Mouse (Mus musculus): ENCODE results near the gene Tssk2.

DNA sequence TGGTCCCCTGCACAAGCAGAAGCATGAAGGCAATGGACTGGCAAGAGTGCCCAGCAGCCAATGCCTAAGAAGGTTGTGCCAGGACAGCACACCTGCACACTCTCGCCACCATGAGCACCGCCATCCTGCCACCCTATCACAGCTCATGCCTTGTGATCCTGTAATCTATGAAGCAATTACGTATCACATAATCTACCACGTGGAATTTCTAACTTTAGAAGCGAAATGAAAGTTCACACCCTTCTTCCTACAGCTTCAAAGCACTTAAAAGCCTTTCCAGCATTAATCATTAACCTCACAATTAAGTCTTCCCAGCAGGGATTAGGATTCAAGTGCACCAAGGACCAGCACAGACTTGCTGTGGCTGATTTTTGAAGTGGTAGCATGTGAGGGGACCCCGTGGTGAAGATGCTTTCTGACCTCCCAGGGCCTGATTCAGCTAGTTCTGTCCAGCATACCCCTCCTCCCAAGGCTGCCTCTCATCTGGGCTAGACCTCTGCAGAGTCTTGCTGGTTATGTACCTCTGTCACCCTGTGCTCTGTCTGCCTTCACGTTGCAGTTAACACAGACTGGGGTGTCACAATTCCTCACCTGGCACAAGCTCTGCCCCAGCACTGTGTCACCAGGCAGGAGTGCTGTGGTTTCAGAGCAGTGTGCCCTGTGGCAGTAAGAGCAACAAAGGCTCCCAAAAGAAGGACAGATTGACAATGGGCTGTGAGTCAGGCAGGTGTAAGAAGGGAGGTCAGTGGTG lies 46.8 kb downstream of the Tssk2 start:
- TF ChIP-seq CTCF (IDR thresholded peaks at IDR 0.05; ENCODE audit: low read depth), result no peak
- TF ChIP-seq EP300 (IDR thresholded peaks at IDR 0.05; ENCODE audit: low read depth), result no peak

All from liver, embryonic 14.5 days (tissue).